Mouse (Mus musculus) heart, embryonic 11.5 days (tissue): Measurements from ENCODE around the gene Rgl1. TPM values are rescaled to one million over a fixed set of nuclear protein-coding genes. Genes with fewer than 3 reads are reported as not detected.
A peak's percentile ranks its signal among the peaks of the same experiment; 100 is the strongest.

Experiments
- ATAC-seq: fragments of 200-750 bp; cut with Nextera tagmentation; replicated peaks from 2 replicates; pipeline ENCODE4 v1.8.0; 2017; ENCODE audit warnings: moderate library complexity; ENCODE audit not compliant: insufficient number of reproducible peaks, low FRiP score, low TSS enrichment
- H3K27ac ChIP-seq: fragments of 300-500 bp; sonication (generic); 2 replicates; pipeline ENCODE4 v1.5.1; 2014; ENCODE audit warnings: mild to moderate bottlenecking, low read depth, low read length
- H3K27me3 ChIP-seq: fragments of 300-500 bp; sonication (generic); 2 replicates; pipeline ENCODE4 v1.6.1; 2014; ENCODE audit warnings: mild to moderate bottlenecking, low read length, mixed read lengths; ENCODE audit not compliant: control insufficient read depth, insufficient read depth
- H3K36me3 ChIP-seq: fragments of 300-500 bp; sonication (generic); 2 replicates; pipeline ENCODE4 v1.6.1; 2014; ENCODE audit warnings: mild to moderate bottlenecking, low read length, moderate library complexity, mixed read lengths; ENCODE audit not compliant: control insufficient read depth, insufficient read depth
- H3K4me1 ChIP-seq: fragments of 300-500 bp; sonication (generic); 2 replicates; pipeline ENCODE4 v1.6.1; 2014; ENCODE audit warnings: low read length; ENCODE audit not compliant: control insufficient read depth, insufficient read depth
- H3K4me2 ChIP-seq: fragments of 300-500 bp; sonication (generic); 2 replicates; pipeline ENCODE4 v1.6.1; 2014; ENCODE audit warnings: mild to moderate bottlenecking, moderate library complexity
- H3K4me3 ChIP-seq: fragments of 300-500 bp; sonication (generic); 2 replicates; pipeline ENCODE4 v1.5.1; 2014; ENCODE audit warnings: low read depth, low read length
- H3K9ac ChIP-seq: fragments of 300-500 bp; sonication (generic); 2 replicates; pipeline ENCODE4 v1.6.1; 2014; ENCODE audit warnings: mild to moderate bottlenecking, low read depth, low read length, moderate library complexity
- H3K9me3 ChIP-seq: fragments of 300-500 bp; sonication (generic); replicated peaks from 2 replicates; pipeline ENCODE4 v1.6.1; 2016; ENCODE audit warnings: low read length; ENCODE audit not compliant: control insufficient read depth
- WGBS: fragments of 180-500 bp; shearing (Covaris S2); extraction: QIAGEN DNeasy Blood & Tissue Kit; methylation state at CpG from one replicate; pipeline ENCODE4 v1.1.7; 2014; ENCODE audit not compliant: insufficient replicate concordance; 5-methylcytosine and 5-hydroxymethylcytosine counted together
- polyA plus RNA-seq: library from polyadenylated mRNA; unstranded; fragments of >200 nt; fragmentation: Nextera tagmentation; extraction: Ambion mirVana; gene quantifications from 2 replicates; pipeline ENCODE4 v1.2.1, GENCODE M21; 2014

Rgl1 gene
- polyA plus RNA-seq, 1 experiment from 2014 or later = 61.0 TPM

DNA sequence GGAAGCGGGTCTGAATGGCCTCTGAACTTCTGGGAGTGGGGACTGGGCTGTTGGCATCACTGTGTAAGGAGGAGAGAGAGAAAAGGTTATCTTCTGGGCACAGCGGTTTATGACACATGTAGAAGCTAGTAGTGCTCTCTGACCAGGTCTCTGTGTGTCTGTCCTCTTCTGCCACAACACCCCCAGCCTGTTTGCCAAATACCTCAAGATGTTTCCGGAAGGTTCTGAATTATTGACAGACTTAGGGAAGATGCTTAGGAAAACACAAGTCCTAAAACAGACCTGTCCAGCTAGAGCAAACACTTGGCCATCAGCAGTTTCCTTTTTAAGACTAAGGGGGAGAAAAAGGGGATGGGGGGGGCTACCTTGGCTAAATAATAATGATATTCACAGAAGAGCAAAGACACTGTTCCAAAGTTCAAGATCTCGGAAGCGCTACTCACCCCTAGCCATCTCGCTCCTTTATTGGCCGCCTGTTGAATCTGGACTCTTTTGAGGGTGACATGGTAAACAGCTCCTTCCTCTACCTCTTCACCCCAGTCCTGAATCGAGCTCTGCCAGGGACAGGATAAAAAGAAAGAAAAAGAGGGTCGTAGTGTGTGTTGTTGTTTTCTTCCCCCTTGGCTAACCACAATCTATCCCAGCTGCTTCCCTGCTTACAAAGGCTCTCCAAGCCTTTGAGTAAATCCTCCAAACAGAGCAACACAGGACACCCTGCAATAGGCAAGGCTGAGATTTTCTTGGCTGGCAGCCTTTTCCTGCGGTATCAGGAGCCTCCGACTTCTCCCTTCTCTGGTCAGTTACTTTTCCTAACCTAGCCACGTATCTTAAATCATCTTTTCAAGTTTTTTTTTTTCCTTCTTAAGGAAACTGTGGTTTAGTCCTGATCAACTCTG is 142.5 kb downstream of the Rgl1 start:
- WGBS = 22% methylated on average over 12 of the region's 12 CpGs
- Histone ChIP-seq H3K36me3 (no peaks in the 10 kb centered on the region), H3K27me3 (no peaks in the 10 kb centered on the region), H3K4me1 (peaks cover 54% of the 10 kb centered on the region), H3K9me3 (no peaks in the 10 kb centered on the region), H3K4me3 (peak overlapping the region; percentile 73), H3K9ac (peak overlapping the region; percentile 75), H3K4me2 (peak overlapping the region; percentile 69), H3K27ac (peak overlapping the region; percentile 96)
- ATAC-seq = no peak

DNA sequence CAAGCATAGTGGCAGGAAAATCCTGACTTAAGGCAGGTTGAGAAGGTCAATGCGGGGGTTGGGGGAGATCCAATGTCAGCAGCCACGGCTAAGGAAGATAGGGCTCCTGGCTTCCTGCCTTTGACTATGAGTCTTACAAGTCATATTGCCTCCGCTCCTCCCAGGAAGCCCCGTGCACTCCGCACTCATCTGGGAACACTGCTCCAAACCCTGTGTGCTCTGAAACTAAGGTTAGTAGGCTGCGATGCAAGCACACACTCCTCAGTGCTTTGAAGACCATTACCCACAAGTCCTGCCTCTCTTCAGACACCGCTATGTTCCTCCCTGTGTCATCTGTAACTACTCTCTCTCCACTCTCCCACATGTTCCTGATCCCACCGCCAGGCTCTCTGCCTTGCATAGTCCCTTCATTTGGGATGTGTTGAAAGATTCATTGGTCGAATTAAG is 143.4 kb downstream of the Rgl1 start:
- ATAC-seq = no peak
- Histone ChIP-seq H3K36me3 (no peaks in the 10 kb centered on the region), H3K9ac (peak overlapping the region; percentile 75; the same call in 1 of the 2 replicates), H3K9me3 (no peaks in the 10 kb centered on the region), H3K4me2 (peak overlapping the region; percentile 69), H3K4me3 (peak overlapping the region; percentile 73), H3K27me3 (no peaks in the 10 kb centered on the region), H3K27ac (0 out of 2 replicates have a peak overlapping the region, but pooled peaks have one; percentile 96), H3K4me1 (peaks cover 57% of the 10 kb centered on the region)
- 38% methylated on average over 9 of the region's 9 CpGs for WGBS

DNA sequence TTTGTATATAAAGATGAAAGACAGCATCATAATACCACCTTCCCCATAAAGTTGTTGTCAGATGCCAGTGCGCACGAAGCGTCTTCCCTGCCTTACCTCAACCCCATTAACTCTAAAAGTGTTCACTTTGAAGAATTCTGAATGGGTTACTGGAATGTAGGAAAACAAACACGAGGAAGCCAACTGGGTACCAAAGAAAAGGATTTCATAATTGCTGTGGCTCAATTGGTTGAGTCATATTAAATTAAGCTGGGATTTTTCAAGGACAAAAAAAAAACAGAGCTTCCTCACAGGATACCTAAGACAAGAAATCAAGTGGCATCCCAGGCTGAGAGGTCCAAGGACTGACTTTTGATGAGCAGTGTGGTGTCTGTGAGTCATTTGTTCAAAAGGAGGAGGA is 144.5 kb downstream of the Rgl1 start:
- Histone ChIP-seq H3K9ac (no peak overlapping the region), H3K4me2 (peak overlapping the region; percentile 17)

DNA sequence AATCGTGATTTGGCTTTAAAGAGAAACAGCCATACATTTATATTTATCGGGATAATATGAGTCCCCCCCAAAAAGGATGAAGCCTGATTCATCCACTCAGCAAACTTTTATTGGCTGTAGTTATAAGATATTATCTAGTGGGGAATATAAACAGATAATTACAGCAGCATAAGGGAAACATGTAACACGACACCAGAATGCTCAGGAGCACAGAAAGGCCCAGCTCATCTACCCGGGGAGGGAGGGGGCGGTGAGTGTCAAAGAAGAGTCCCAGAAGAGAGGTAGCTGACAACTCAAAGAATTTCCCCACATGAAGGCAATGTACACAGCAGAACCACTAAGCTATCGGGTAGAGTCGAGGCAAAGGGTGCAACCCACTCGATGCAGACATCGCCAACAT is 146.8 kb downstream of the Rgl1 start:
- 45% methylated on average over 9 of the region's 9 CpGs for WGBS

More for the DNA sequence above, 144.5 kb downstream of the Rgl1 start:
- peaks cover 69% of the 10 kb centered on the region for H3K4me1 ChIP-seq
- no peak overlapping the region for H3K27ac ChIP-seq
- ATAC-seq = no peak
- H3K9me3 ChIP-seq = no peaks in the 10 kb centered on the region
- H3K27me3 ChIP-seq = no peaks in the 10 kb centered on the region
- 89% methylated on average over 4 of the region's 4 CpGs for WGBS
- H3K36me3 ChIP-seq = no peaks in the 10 kb centered on the region
- no peak overlapping the region for H3K4me3 ChIP-seq

DNA sequence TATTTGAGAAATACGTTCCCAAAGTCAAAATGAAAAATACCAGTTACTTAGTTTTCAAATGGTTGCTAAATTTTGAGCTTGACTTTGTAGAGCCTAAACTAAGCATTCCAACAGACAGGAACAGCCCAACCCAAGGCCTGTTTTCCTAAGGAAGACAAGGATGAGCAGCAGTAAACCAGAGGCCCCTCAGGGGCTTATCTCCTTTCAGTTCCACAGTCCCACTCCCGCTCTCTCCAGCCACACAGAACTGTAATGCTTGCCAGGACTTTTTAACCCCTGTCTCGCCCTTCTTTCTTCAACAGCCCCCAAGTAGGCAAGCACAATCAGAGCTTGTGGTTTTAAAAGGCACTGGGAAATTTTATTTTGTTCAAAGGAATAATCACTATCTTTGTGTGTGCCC is 147.3 kb downstream of the Rgl1 start:
- H3K9ac ChIP-seq = no peak overlapping the region
- H3K36me3 ChIP-seq = peaks cover 4% of the 10 kb centered on the region; the same call in 1 of the 2 replicates
- 52% methylated on average over 3 of the region's 3 CpGs for WGBS
- no peak overlapping the region for H3K4me3 ChIP-seq
- no peak for ATAC-seq
- no peaks in the 10 kb centered on the region for H3K9me3 ChIP-seq
- H3K27me3 ChIP-seq = no peaks in the 10 kb centered on the region
- peak overlapping the region; percentile 84 for H3K27ac ChIP-seq
- H3K4me2 ChIP-seq = no peak overlapping the region
- peaks cover 81% of the 10 kb centered on the region for H3K4me1 ChIP-seq

More for the DNA sequence above, 146.8 kb downstream of the Rgl1 start:
- peaks cover 4% of the 10 kb centered on the region; the same call in 1 of the 2 replicates for H3K36me3 ChIP-seq
- H3K9me3 ChIP-seq = no peaks in the 10 kb centered on the region
- H3K4me1 ChIP-seq = peaks cover 77% of the 10 kb centered on the region
- H3K4me3 ChIP-seq = no peak overlapping the region
- H3K27ac ChIP-seq = peak overlapping the region; percentile 84
- peak overlapping the region; percentile 36 for H3K4me2 ChIP-seq
- ATAC-seq = no peak
- H3K27me3 ChIP-seq = no peaks in the 10 kb centered on the region
- H3K9ac ChIP-seq = no peak overlapping the region

DNA sequence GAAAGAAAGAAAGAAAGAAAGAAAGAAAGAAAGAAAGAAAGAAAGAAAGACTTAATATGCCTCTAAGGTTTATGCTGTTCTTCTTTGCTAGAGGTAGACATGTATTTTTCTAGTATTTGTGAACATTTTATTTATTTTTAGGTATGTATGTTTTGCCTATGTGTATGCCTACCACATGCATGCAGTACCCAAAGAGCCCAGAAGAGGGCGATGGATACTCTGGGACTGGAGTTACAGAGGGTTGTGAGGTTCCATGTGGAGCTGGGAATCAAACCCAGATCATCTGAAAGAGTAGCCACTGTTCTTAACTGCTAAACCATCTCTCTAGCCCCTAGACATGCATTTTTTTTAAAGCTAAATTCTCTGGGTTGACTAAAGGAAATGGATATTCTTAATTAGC is 147.8 kb downstream of the Rgl1 start:
- WGBS = 51% methylated on average over 1 of the region's 1 CpGs
- Histone ChIP-seq H3K4me2 (no peak overlapping the region), H3K4me1 (peaks cover 84% of the 10 kb centered on the region), H3K9ac (no peak overlapping the region), H3K27me3 (no peaks in the 10 kb centered on the region), H3K9me3 (no peaks in the 10 kb centered on the region), H3K36me3 (peaks cover 4% of the 10 kb centered on the region; the same call in 1 of the 2 replicates), H3K4me3 (no peak overlapping the region), H3K27ac (no peak overlapping the region)
- ATAC-seq = no peak

DNA sequence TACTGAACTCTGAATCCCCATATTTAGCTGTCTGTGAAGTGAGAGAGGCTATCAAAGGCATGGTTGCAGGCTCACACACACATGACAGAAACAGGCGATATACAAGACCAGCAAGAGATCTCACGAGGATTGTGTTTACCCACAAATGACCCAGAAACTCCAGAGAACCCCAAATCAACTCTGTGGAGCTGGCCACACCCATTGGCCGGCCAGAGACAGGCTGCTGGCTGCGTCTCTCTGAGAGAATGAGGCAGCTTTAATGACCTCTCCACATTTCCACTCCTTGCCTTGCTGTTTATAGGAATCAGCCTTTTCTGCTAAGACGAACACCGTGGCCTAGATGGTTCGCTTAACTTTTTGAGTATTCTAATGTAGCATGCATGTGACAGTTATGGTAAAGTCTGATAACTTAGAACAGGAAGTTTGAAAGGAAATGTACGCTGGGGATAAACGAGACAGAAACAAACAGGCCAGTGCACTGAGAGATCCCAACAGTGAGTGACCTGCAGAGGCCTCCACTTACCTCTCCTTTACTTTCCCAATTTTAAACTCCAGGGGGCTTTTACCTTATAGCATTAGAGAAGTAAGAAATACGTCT is 148.3 kb downstream of the Rgl1 start:
- H3K9ac ChIP-seq = 0 out of 2 replicates have a peak overlapping the region, but pooled peaks have one; percentile 44

DNA sequence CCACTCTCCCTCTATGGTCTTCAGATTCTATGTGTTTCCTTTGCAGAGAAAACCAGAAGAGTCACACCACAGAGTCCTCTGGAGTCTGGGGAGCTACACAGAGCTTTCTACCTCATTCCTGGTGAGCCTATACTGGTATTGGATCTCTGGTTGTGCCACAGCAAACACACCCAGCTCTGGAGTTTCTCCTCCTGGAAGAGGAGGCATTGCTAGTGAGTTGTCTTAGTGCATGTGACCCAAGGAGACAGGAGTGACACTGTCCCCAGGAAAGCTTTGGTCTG is 149.4 kb downstream of the Rgl1 start:
- H3K9me3 ChIP-seq = no peaks in the 10 kb centered on the region
- H3K36me3 ChIP-seq = peaks cover 8% of the 10 kb centered on the region; the same call in 1 of the 2 replicates
- H3K27me3 ChIP-seq = no peaks in the 10 kb centered on the region
- no peak overlapping the region for H3K4me3 ChIP-seq
- peaks cover 85% of the 10 kb centered on the region for H3K4me1 ChIP-seq
- peak overlapping the region; percentile 47 for H3K27ac ChIP-seq
- H3K4me2 ChIP-seq = no peak overlapping the region
- no peak overlapping the region for H3K9ac ChIP-seq
- no peak for ATAC-seq

More for the DNA sequence above, 148.3 kb downstream of the Rgl1 start:
- Histone ChIP-seq H3K4me2 (no peak overlapping the region), H3K4me3 (no peak overlapping the region), H3K4me1 (peaks cover 84% of the 10 kb centered on the region), H3K9me3 (no peaks in the 10 kb centered on the region), H3K36me3 (peaks cover 4% of the 10 kb centered on the region; the same call in 1 of the 2 replicates), H3K27me3 (no peaks in the 10 kb centered on the region), H3K27ac (peak overlapping the region; percentile 47)
- no peak for ATAC-seq
- 55% methylated on average over 10 of the region's 10 CpGs for WGBS
